Mouse (Mus musculus) spleen, embryonic (tissue): ENCODE data around the gene Cand1.

Experiments used
- CTCF ChIA-PET: fragments of 350-600 bp; sonication (Branson Sonifier 250); formaldehyde crosslinking; loops from one replicate; lab custom pipeline; 2022; lab: Charles Lee

Cand1 gene

GRCm38 (mm10) chr10:119212443-119212842, 27.4 kb downstream of the Cand1 start:
- CTCF ChIA-PET = no interaction called here

- CTCF ChIA-PET = no interaction called here
These were observed 28.6 kb downstream of the Cand1 start for GRCm38 (mm10) chr10:119211251-119211650.

- CTCF ChIA-PET = interaction anchor here (0.6 kb wide), 1 partner anchor 493 kb away, joined by 3 read pairs; no protein-coding TSS in a partner anchor
These were observed 33.4 kb downstream of the Cand1 start for GRCm38 (mm10) chr10:119206309-119206932.

- CTCF ChIA-PET = no interaction called here
These were observed 34.6 kb downstream of the Cand1 start for GRCm38 (mm10) chr10:119205229-119205628.

GRCm38 (mm10) chr10:119204334-119204946, 35.4 kb downstream of the Cand1 start:
- CTCF ChIA-PET = no interaction called here

- CTCF ChIA-PET = no interaction called here
These were observed 40.0 kb downstream of the Cand1 start for GRCm38 (mm10) chr10:119199864-119200263.

- CTCF ChIA-PET = interaction anchor here (0.7 kb wide), 1 partner anchor 597 kb away, joined by 5 read pairs; no protein-coding TSS in a partner anchor
These were observed 41.5 kb downstream of the Cand1 start for GRCm38 (mm10) chr10:119198186-119198880.

- CTCF ChIA-PET = interaction anchor here (0.7 kb wide), 1 partner anchor 597 kb away, joined by 5 read pairs; no protein-coding TSS in a partner anchor
These were observed 42.2 kb downstream of the Cand1 start for GRCm38 (mm10) chr10:119197621-119198150.

- CTCF ChIA-PET = no interaction called here
These were observed 47.1 kb downstream of the Cand1 start for GRCm38 (mm10) chr10:119192598-119193372.

- CTCF ChIA-PET = no interaction called here
These were observed 52.1 kb downstream of the Cand1 start for GRCm38 (mm10) chr10:119187720-119188119.

GRCm38 (mm10) chr10:119169656-119170055, 70.2 kb downstream of the Cand1 start:
- CTCF ChIA-PET = no interaction called here

GRCm38 (mm10) chr10:119169237-119169636, 70.6 kb downstream of the Cand1 start:
- CTCF ChIA-PET = no interaction called here

- CTCF ChIA-PET = no interaction called here
These were observed 71.1 kb downstream of the Cand1 start for GRCm38 (mm10) chr10:119168791-119169190.

- CTCF ChIA-PET = no interaction called here
These were observed 72.0 kb downstream of the Cand1 start for GRCm38 (mm10) chr10:119167858-119168257.

GRCm38 (mm10) chr10:119165051-119165450, 74.8 kb downstream of the Cand1 start:
- CTCF ChIA-PET = no interaction called here

GRCm38 (mm10) chr10:119161820-119162382, 78.0 kb downstream of the Cand1 start:
- CTCF ChIA-PET = no interaction called here

GRCm38 (mm10) chr10:119160161-119160560, 79.7 kb downstream of the Cand1 start:
- CTCF ChIA-PET = no interaction called here

GRCm38 (mm10) chr10:119149261-119149660, 90.6 kb downstream of the Cand1 start:
- CTCF ChIA-PET = no interaction called here
